Mouse (Mus musculus): ENCODE measurements at regions not wholly inside any gene's neighbourhood (a gene's known extent, or its start where the extent isn't known, plus 50 kb on each side); places are given as distances from the start of the nearest gene placed in this dataset.
"Not testable (repeated sequence)": the region's sequence is repeated elsewhere in the genome, so short reads cannot be mapped to it uniquely, and the experiment has no call there.

DNA sequence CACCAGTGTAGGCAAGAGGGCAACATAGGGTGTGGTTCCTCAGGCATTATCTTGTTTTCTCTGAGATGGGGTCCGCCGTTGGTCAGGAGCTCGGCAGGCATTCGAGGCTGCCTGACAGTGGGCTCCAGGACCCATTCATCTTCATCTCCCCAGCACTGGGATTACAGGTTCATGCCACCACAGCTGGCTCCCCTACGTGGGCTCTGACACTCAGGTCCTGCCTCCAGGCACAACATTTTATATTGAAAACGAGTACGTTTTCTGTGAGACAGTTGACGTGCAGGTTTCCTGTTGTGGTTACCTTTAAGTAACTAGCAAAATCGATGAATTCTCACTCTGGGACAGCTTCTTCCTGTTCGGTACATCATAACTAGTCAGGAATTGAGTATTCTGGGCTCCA lies 157.3 kb upstream of the Arglu1 start:
- DNase-seq (ENCODE audit: low read depth, low spot score): no peak

GRCm38 (mm10) chr8:8842326-8842725 lies 152.0 kb upstream of the Arglu1 start:
- no peak for DNase-seq (ENCODE audit: low read depth, low spot score)

DNA sequence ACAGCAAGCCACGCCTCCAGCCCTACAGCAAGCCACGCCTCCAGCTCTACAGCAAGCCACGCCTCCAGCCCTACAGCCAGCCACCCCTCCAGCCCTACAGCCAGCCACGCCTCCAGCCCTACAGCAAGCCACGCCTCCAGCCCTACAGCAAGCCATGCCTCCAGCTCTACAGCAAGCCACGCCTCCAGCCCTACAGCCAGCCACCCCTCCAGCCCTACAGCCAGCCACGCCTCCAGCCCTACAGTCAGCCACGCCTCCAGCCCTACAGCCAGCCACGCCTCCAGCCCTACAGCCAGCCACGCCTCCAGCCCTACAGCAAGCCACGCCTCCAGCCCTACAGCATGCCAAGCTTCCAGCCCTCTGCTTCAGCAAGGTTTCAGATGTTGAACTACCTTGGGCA lies 145.8 kb upstream of the Arglu1 start:
- DNase-seq (ENCODE audit: low read depth, low spot score): not testable (repeated sequence)

GRCm38 (mm10) chr8:8831306-8831705 lies 141.0 kb upstream of the Arglu1 start:
- DNase-seq (ENCODE audit: low read depth, low spot score): no peak

DNA sequence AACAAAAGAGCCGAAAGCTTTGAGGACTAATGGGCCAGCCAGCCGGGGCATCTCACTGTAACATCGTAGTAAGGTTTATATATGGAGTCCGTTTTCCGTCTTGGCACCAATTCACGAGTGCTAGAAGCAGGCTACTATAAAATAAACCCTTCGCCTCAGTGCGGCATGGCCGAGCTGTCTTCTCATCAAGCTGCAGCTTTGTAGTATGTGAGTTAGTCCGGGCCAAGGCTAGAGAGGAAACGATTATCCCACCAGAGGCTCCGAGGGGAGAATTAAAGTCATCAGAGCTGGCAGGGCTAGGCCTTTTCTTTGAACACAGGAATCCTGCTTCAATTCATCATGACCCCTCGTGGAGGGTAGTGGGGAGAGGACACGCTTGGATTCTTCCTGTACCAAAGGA lies 138.9 kb upstream of the Arglu1 start:
- no peak for DNase-seq (ENCODE audit: low read depth, low spot score)

DNA sequence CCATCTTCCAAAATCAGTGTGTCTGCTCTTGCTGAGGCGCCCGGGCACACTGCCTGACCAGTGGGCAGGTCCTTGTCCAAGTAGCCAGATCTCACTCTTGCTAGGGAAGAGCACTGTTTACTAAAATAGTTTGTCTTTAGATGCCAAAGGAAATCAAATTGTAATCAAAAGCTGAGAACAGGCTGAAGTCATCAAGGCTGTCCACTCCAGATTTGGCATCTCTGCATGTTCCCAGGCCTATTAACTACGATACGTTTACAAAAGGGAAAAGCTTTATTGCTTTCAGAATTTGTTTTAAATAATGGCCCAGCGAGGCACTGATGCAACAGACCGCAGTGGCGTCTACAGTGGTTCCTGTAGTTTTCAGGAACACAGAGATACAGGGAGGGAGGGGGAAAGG lies 137.2 kb upstream of the Arglu1 start:
- no peak for DNase-seq (ENCODE audit: low read depth, low spot score)

DNA sequence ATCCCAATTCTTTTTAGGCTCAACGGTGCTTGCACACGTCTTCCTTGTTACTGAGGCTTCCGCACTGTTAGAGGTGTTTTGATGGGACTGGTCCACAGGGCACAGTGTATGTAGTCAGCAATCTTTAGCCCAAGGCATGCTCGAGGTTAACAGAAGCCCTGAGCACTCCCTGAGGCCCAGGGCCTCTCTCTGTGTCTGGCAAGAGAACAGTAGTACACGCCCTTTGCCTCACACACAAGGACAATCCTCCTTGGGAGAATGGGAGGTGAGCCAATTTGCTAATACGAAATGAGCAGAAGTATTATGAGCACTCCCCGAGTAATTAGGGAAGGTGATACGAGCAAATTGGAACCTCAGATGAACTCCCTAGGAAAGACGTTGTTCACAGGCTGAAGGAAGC lies 136.5 kb upstream of the Arglu1 start:
- no peak for DNase-seq (ENCODE audit: low read depth, low spot score)

DNA sequence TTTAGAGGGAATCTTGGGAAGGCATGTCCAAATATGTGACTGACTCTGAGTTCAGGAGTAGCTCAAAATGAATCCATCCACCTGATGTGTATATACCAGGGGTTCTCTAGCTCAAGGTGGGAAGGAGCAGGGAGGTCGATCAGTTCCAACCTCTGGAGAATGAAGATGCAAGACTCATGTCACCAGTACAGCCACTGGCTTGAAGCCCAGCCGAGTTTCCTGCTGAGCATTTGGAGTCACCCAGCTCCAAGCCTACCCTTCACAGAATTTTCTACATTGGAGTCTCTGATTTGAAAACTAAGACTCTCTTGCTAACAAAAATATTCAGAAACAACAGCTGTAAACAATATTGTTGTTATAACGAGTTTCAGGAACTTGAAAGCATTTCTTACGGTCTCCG lies 134.6 kb upstream of the Arglu1 start:
- DNase-seq (ENCODE audit: low read depth, low spot score): no peak

DNA sequence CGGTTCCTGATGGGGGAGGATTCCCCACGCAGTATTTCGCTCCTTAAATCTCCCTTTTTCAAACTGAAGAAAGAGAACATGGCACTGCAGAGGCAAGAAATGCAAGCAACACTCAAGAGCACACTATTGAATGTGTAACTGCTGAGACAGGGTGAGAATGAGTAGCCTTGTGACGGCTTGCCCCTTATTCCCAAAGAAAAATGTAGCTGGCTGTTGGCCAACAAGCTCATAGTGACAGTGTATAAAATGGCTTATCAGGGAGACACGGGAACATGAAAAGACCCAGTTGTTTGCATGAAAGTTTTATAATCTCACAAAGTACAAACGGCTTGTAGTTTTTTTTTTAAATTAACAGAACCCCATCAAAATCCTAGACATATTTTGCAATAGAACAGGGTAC lies 130.8 kb upstream of the Arglu1 start:
- DNase-seq (ENCODE audit: low read depth, low spot score): no peak

DNA sequence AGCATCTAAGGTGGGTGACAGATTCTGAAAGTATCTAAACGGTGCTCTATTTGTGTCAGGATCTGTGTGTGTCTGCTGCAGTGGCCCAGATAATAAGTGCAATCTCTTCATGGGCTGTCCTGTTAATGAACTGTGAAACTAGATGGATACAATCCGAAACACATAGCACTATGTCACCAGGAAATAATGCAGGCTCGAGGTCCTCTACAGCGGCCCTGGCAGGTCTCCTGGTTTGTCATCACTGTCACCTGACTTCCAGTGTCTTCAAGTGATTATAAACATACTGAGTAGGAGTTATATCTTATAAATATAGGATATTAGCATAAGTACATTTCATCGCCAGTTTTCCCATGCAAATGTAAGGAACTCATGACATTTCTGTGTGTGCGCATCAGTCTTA lies 130.3 kb upstream of the Arglu1 start:
- DNase-seq (ENCODE audit: low read depth, low spot score): no peak

DNA sequence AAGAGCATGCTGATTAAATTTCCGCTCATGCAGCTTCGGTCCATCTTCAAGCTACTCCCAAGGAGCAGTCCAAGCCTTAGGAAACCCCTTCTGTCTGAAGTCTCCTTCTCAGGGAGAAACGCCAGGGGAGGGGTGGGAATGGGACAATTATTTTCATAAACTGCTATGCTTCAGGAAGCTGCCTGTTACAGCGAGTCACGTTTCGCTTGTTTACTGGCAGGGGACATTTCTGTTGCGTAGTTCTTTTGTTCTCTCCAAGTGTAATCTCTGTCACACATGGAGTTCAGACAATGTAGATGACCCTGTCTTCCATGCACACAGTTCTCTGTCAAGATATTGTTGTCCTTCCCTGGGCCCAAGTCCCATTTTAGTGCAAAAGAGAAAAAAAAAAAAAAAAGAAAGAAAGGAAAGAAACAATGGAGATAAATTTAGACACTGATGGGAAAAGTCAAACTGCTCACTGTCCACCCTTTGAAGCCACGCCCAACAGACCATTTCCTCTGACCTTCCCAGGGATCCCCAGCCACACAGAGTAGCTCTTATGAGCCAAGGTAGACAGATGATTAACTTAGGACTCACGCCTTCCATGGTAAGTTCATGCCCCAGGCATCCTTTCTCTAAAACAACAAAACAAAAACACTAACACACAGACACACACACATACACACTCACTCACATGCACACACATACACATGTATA lies 129.1 kb upstream of the Arglu1 start:
- DNase-seq (ENCODE audit: low read depth, low spot score): no peak

DNA sequence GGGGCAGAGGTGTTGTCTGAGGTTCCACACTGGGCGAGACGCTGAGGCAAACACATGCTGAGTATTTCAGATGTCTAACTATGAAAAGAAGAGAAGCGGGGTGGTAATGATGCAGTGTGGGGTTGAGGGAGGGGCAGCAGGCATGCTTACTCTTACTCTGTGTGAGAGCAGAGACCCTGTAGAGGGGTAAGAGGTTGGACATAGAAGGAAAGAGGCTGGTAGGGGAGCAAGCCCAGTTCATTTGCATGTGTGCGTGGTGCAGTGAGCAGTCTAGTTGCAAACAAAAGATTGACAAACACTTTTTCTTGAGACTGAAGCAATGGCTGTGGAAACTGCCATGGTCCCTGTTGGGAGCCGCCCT lies 122.5 kb upstream of the Arglu1 start:
- no peak for DNase-seq (ENCODE audit: low read depth, low spot score)

- no peak for DNase-seq (ENCODE audit: low read depth, low spot score)
These were observed 121.9 kb upstream of the Arglu1 start for GRCm38 (mm10) chr8:8812051-8812806.

GRCm38 (mm10) chr8:8810928-8811327 lies 120.6 kb upstream of the Arglu1 start:
- DNase-seq (ENCODE audit: low read depth, low spot score): no peak

GRCm38 (mm10) chr8:8809835-8810439 lies 119.6 kb upstream of the Arglu1 start:
- no peak for DNase-seq (ENCODE audit: low read depth, low spot score)

DNA sequence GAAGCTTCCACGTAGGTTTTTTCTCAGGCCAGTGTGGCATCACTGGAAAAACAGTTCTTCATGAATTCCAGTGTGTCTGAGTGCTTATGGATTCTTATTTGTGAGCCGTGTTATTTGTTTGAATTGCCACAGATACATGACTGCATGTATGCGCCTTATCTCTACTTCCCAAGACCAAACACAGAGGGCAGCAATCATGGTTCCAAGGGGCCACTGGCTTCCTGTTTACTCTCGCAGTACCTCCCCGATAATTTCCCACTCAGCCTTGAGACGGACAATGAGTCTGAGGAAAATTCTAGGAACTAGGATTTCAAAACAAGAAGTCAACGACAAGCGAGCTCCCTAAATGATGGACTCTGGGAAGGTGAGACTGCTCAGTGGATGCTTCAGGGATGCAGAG lies 119.0 kb upstream of the Arglu1 start:
- no peak for DNase-seq (ENCODE audit: low read depth, low spot score)

GRCm38 (mm10) chr8:8802761-8803340 lies 112.5 kb upstream of the Arglu1 start:
- DNase-seq (ENCODE audit: low read depth, low spot score): no peak

DNA sequence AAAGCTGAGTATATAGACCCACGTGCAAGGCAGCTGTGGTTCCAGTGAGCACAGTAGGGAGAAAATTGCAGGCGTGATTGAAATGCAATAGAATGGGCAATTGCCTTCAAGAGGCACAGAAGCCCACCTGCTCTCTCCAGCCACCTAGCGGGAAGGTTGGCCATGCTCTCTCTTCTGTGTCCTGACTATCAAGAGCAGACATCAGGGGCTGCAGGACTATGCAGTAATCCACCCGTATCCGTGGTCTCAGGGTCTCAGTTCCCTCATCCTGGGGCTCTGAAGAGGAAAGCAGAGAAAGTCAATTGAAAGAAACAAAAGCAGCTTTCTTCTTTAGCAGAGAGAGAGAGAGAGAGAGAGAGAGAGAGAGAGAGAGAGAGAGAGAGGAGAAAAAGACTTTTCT lies 112.0 kb upstream of the Arglu1 start:
- DNase-seq (ENCODE audit: low read depth, low spot score): no peak

- no peak for DNase-seq (ENCODE audit: low read depth, low spot score)
These were observed 111.3 kb upstream of the Arglu1 start for GRCm38 (mm10) chr8:8801578-8801977.

- DNase-seq (ENCODE audit: low read depth, low spot score): no peak
These were observed 107.2 kb upstream of the Arglu1 start for GRCm38 (mm10) chr8:8797521-8797920.

DNA sequence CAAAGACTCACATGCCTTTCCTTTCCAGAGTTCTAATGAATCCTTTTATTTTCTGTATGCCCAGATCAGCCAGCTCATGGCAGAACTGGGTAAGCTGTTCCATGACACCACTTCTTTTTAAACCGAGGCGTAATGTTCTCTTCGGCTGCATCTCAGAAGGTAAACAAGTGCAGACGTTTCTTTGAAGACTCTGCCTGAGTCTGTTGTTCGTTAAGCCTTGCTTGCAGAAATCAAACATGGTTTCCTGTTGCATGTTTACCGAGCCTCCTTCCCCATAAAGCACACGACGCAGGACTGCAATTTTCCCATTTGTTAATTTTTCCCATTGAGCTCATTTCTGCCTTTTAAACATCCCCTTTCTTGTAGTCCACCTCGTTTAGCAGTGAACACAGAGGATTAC lies 106.6 kb upstream of the Arglu1 start:
- no peak for DNase-seq (ENCODE audit: low read depth, low spot score)

DNA sequence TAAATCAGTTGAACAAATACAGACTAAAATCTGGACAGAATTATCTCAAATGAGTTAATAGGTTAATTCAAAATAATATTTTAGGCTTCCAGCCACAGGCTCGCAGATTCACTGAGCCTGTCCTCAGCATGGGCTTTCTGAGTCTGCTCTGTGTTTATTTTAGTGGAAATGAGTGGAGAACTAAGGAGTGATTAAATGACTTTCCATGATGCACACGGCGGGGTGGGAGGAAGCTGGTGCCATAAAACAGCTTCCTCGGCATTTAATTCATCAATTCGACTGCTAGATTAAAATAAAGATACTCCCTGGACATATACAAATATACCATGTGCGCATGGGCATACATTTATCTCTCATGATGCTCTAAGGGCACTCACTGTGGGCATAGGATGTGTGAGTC lies 104.4 kb upstream of the Arglu1 start:
- no peak for DNase-seq (ENCODE audit: low read depth, low spot score)

GRCm38 (mm10) chr8:8779931-8780330 lies 89.6 kb upstream of the Arglu1 start:
- no peak for DNase-seq (ENCODE audit: low read depth, low spot score)
